Mouse (Mus musculus) heart, adult 8-10 months (tissue): ENCODE results near the gene Pde4b. TPM values are rescaled to one million over a fixed set of nuclear protein-coding genes. Genes with fewer than 3 reads are reported as not detected.

Source experiments
- DNase-seq: peaks from one replicate; pipeline ENCODE4 v3.0.0; 2022; ENCODE audit warnings: low spot score
- total RNA-seq, 4 experiments: library from RNA; stranded (reverse); gene quantifications; 2 replicates each; pipeline ENCODE4 v1.2.4; 2022

Pde4b gene
- total RNA-seq, 4 experiments from 2014 or later, result 19.7 to 32.0 (median 21.1) TPM

GRCm38 (mm10) chr4:102406848-102407247, 319.5 kb downstream of the Pde4b start:
- DNase-seq, result no peak

DNA sequence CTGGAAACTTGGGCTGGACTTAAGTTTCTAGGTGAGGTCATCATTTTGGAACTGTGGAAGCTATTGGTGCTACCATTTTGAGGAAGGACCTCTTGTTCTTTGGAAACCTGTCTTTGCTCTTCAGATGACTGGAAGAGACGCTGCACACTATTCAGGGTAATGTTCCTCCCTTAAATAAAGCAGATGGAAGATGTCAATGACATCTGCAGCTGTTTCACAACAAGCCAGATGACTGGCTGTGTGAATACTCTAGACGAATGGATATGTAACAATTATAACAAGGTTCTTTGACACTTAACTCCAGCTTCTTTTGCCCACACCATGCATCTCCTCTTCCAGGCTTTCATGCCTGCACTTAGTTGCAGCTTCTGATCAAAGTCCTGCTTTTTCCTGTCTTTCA, 320.8 kb downstream of the Pde4b start:
- no peak for DNase-seq

DNA sequence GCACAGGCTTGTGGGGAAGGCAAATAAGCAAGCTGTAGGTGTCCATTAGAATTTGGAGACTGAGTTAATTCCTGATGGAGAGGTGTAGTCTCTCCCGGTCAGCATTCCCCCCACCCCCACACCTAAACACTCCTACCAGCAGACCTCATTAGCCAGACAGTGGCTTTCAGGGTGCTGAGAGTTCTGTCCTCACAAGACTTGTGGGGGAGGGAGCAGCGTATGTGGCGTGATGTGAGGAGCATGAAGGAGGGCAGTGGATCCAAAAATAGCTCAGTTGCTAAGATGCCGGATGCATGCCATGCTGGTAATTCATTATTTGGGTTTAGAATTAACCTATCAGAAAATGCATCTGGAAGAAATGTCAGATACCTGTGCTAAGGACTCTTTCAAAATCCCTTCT, 321.6 kb downstream of the Pde4b start:
- peak; percentile 15 for DNase-seq

- no peak for DNase-seq
These were observed 325.8 kb downstream of the Pde4b start for GRCm38 (mm10) chr4:102413101-102413500.

DNA sequence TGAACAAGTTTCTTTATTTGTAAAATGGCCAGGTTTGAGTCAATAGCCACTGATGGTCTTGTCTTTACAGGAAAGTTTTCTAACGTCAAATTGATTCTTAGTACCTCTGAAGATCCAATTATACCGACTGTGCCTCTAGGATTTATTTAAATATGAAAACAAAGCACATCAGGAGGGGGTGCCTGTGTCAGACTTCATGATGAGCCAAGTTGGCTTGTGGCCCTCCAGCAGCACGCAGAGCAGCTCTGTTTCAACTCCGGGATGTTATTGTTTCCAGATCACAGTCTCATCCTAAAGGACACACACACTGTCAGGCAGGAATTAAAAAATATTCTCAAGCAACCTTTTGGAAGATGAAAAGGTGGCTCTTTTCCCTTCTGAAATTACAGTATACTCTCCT, 326.5 kb downstream of the Pde4b start:
- DNase-seq, result no peak

GRCm38 (mm10) chr4:102414610-102415009, 327.3 kb downstream of the Pde4b start:
- DNase-seq, result no peak

DNA sequence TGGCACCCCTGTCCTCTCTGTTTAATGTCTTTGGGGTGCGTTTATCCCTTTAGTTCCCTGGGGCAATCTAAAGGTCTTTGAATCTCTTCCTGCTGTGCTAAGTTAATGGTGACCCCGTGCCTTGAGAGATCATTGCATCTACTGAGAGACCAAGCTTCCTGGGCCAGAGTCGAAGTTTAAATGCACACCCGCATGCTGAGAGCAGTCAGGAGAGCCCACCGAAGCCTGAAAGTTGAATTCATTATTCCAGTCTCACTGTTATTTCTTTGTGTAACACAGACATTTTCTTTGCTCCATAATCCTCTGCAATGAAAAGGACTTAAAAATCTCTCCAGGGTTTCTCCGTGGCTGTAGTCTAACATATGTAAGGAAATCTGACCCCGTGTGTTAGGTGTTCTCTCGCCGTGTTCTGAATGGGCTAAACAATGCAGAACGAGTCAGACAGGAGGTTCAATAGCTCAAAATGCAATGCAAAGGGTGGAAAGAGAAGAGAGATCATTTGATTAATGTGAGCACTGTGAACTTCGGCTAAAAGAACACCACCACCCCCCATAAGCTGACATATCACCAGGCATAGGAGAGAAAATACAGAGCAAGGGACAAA, 333.6 kb downstream of the Pde4b start:
- DNase-seq, result no peak

DNA sequence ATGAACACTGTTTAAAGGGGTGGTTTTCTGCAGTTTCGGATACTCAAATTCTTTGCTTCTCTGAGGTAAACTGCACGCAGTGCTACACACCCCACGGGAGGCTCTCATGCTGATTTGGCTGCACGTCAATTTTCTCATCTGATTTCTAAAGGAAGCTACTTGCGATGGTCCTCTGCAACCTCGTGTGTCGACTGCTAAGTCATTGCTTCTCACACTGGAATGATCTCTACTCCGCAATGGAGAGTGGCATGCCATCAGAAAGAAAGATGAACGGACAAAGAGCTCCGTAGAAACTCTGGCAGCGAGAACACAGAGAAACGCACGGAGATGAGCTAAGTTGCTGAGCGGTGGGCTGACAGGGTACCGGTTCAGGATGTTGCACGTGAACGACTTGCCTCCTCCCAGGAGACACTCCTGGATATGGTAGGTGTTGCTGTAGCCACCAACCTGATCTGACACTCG, 334.1 kb downstream of the Pde4b start:
- no peak for DNase-seq

- no peak for DNase-seq
These were observed 336.8 kb downstream of the Pde4b start for GRCm38 (mm10) chr4:102424104-102424503.

GRCm38 (mm10) chr4:102425422-102425821, 338.1 kb downstream of the Pde4b start:
- DNase-seq, result no peak

DNA sequence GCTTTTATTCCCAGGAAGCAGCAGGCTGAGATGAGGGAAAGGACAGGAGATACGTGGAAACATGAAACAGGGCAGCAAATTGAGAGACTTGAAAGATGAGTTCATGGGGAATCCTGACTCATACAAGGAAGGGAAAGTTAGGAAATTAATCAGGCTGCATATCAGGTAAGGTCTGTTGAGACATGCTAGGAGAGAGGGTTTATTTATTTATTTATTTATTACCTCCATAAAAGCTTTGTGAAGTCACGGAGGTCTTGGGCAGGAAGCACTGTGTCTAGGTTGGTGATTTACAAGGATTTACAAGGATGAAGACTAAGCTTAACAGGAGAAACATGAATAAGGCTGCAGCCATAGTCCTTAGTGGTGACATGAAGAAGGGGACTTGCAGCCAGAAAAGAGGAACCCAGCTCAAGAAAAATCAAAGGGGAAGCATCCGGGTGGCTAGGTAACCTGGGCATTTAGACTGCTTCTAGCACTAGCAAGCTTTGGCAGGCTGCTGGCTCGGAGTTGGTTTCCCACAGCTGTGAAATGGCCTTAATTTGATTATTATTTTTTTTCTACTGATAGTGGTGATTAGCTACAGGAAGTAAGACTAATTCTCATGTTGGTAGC, 342.5 kb downstream of the Pde4b start:
- DNase-seq, result no peak

DNA sequence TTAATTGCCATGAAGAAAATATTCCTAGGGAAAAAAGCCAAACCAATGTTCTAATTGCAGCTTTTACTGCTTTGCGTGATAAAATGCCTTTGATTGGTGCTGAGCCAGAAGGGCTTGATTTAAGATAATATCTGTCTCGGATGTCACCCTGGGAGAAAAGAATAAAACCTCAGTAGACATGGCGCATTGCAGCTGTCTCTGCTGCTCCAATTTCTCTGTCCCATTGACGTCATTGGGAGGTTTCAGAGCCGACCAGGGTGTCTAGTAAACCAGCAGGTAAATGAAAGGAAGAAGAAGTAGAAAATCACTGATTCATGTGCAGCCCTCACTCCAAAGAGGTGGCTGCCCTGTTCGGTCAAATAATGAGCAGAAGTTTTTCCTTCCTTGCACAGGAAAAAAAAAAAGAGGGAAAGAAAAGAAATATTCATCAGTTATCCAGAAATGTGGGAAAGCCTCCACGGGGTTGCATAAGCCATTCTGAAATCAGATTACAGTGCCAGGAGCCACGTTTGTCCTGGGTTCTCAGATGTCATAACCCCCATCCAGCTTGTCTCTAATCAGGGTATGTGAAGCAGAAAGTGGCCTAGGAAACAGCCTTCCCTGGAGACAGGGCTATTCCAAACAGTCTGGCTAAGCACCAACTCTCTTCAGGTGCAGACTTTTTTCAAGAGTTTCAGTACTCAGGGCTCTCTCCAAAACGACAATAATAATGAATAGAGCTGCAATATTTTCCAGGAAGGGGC, 344.9 kb downstream of the Pde4b start:
- no peak for DNase-seq

DNA sequence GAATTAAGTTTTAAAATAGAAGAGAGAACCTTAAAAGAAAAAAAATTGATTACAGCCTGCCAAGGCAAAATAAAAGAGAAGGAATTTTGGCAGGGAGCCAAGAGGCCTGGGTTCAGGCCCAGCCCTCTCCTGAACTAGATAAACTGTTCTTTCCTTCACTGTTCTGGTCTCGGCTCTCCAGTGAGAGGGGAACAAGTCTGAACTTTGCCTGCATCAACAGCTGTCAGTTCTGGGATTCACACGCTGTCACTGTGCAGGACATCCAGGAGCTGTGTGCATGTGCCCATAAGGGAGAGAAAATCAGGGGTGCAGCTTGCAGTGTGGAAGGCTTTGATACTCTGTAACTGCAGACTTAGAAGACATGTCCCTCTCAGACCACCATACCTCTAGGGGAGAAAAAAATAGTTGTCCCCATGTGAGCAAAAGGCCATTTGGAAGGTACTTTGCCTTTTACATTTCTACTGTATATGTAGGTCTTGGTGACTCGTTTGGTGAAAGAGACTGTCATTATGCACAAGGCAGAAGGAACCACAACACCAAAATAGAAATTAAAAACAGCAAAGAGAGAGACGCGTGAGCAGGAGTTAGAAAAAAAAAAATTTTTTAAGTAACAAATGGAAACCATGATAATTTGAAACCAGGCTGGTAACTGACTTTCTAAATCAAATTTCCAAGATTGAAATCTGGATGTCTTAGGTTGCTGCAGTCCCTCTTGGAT, 352.2 kb downstream of the Pde4b start:
- peak; percentile 57 for DNase-seq

DNA sequence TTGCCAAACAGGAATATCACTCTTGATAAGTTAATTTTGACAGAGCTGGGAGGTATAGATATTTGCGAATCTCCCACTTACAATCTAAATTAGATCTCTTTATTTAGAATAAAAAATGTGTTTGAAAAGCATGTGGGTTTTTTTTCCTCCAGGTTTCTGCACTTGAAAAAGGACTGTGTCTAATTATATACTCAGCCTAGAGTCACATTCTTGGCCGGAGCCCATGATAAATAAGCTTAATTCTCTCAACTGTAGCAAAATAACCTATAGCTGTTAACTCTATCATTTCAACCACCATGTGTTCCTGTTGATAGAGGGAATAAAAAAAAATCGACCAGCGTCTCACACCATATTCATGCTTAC, 352.8 kb downstream of the Pde4b start:
- no peak for DNase-seq

DNA sequence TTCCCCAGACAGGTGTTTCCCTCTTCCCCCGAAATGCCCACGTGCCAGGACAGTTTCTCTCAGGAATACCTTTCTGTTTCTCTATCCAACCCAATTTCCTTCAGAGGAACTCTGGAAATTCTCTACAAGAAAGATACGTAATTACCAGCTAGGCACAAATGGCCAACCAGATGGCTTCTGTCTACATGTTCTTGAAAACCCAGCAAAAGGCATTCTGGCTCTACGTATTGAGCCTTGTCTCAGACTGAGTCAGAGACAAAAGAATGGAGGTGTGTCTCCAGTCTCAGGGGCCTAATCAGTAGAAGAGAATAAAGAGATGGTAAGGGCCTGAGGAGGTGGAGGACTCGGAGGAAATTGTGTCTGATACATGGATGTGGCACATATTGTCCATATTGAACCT, 356.2 kb downstream of the Pde4b start:
- DNase-seq, result no peak

DNA sequence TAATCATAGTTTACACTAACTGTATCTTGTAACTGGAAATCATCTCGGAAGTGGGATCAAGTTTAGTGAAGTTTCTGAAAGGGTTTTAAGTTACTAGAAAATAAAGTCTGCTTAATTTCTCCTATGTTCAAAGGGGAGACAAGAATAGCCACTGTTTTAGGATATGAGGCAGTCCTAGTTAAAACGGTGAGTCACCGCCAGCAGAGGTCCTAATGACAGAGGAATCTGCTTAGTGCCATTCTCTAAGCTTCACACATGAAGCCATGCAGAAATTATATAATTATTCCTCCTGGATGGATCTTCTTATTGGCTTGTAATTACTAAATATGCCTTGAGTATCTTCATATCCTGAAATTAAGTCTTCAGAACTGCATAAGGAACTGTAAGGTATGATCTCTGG, 357.2 kb downstream of the Pde4b start:
- no peak for DNase-seq

DNA sequence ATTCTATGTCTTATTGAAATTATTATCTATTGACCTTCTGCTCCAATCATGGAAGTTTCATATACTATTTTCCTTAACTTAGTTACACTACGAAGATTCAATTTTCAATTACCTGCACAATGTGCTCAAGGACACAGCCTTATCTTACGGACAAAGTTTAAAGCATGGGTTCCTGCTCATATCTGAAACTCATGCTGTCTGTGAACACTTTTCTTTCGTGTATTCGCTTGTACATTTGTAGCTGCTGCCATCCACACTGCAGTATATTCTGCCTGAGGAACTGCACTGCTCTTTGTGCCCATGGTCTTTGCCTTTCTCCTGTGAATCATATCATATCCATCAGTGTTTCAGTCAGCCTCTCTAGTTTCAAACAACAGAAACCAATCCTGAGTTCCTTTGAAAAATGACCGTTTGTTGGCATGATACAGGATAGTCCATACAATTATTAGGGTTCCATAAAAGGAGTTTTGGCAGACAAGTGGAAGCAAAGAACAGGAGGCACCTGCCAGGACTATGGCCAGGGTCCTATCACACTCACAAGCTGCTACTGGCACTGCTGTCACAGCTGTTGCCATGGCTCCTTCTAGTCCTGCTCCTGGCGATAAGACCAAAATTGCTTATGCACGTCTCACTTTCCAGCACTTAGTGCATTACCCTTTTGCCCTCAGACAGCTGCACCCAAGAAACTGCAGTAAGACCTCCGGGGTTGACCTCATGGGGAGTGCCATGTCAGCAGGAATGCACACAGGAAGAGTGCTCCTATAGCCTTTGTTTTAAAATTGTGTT, 359.0 kb downstream of the Pde4b start:
- DNase-seq, result peak; percentile 35

DNA sequence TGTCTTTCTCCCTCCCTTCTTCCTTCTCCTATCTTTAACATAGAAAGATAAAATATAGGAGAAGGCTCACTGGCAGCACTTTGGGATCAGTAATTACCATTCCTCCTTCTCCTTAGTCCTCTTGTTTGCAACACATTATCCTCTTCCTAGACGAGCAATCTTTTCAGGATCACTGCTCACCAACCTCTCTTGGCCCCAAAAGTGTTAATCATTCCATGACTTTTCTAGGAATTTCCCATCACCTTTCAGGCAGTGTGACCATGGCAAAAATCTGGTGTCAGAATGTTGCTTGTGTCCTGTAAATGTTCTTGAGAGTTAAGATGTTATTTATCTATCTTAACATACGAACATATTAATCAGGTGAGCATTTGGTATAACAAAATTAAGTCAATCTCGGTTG, 369.1 kb downstream of the Pde4b start:
- no peak for DNase-seq

GRCm38 (mm10) chr4:102459216-102459999, 372.1 kb downstream of the Pde4b start:
- DNase-seq, result no peak

DNA sequence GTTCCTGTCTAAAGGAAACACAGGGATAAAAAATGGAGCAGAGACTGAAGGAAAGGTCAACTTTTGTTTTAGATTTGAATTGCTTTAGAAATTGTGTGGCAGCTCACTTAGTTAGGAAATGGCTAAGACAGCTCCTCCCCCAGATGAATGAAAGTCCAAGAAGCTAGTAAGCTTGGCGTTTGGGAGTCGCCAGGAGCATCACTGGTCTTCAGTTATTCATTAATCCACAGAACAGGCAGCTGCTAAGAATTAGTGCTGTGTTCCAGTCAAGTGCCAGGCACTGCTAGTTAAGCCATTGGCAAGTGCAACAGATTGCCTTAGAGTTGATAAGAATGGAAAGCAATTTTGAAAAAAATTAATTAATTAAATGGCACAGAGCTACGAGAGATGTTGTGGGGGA, 390.8 kb downstream of the Pde4b start:
- DNase-seq, result no peak

DNA sequence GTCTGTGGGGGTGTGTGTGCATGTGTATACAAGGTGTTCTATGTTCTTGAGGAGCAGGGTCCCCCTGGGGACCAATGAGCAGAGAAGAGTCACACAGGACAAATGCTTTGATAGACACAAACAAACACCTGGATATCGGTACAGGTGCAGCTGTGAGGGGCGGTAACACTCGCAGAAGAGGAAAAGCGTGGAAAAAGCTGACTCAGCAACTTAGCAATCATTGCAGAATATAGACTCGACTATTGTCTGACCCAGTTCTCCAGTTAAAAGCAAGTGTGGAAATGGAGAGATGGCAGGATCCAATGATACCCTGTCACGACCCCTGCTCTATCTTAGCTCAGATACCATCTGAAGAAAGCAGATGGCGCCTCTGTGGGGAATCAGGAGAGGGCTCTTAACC, 391.5 kb downstream of the Pde4b start:
- no peak for DNase-seq
